Mouse (Mus musculus): Measurements from ENCODE around the gene St3gal2.
"Not testable (repeated sequence)": the region's sequence is repeated elsewhere in the genome, so short reads cannot be mapped to it uniquely, and the experiment has no call there.

The St3gal2 gene

GRCm38 (mm10) chr8:110944276-110944876, 24.7 kb downstream of the St3gal2 start:
- no peak for DNase-seq (ENCODE audit: low spot score in 2 of 2)

GRCm38 (mm10) chr8:110945716-110946115, 26.0 kb downstream of the St3gal2 start:
- no peak for DNase-seq (ENCODE audit: low spot score in 2 of 2)

GRCm38 (mm10) chr8:110950065-110950484, 30.4 kb downstream of the St3gal2 start:
- no peak for DNase-seq (ENCODE audit: low spot score in 2 of 2)

- no peak for DNase-seq (ENCODE audit: low spot score in 2 of 2)
These were observed 35.1 kb downstream of the St3gal2 start for GRCm38 (mm10) chr8:110954776-110955175.

- no peak for DNase-seq (ENCODE audit: low spot score in 2 of 2)
These were observed 37.1 kb downstream of the St3gal2 start for GRCm38 (mm10) chr8:110956619-110957450.

GRCm38 (mm10) chr8:110957471-110957870, 37.7 kb downstream of the St3gal2 start:
- no peak for DNase-seq (ENCODE audit: low spot score in 2 of 2)

- no peak for DNase-seq (ENCODE audit: low spot score in 2 of 2)
These were observed 38.4 kb downstream of the St3gal2 start for GRCm38 (mm10) chr8:110958135-110958534.

- DNase-seq (ENCODE audit: low spot score in 2 of 2): not testable (repeated sequence)
These were observed 38.8 kb downstream of the St3gal2 start for GRCm38 (mm10) chr8:110958553-110958952.

GRCm38 (mm10) chr8:110959071-110959780, 39.5 kb downstream of the St3gal2 start:
- DNase-seq (ENCODE audit: low spot score in 2 of 2): no peak

- DNase-seq (ENCODE audit: low spot score in 2 of 2): no peak
These were observed 40.2 kb downstream of the St3gal2 start for GRCm38 (mm10) chr8:110959906-110960305.

GRCm38 (mm10) chr8:110963051-110963450, 43.3 kb downstream of the St3gal2 start:
- no peak for DNase-seq (ENCODE audit: low spot score in 2 of 2)

- no peak for DNase-seq (ENCODE audit: low spot score in 2 of 2)
These were observed 44.9 kb downstream of the St3gal2 start for GRCm38 (mm10) chr8:110964666-110965065.

GRCm38 (mm10) chr8:110965594-110965993, 45.9 kb downstream of the St3gal2 start:
- DNase-seq (ENCODE audit: low spot score in 2 of 2): peak; percentile 37 to 68

- no peak for DNase-seq (ENCODE audit: low spot score in 2 of 2)
These were observed 46.9 kb downstream of the St3gal2 start for GRCm38 (mm10) chr8:110966586-110966985.

GRCm38 (mm10) chr8:110967326-110967725, 47.6 kb downstream of the St3gal2 start:
- DNase-seq (ENCODE audit: low spot score in 2 of 2): no peak

GRCm38 (mm10) chr8:110969910-110970770, 50.4 kb downstream of the St3gal2 start:
- DNase-seq (ENCODE audit: low spot score in 2 of 2): peak; percentile 91

GRCm38 (mm10) chr8:110976532-110976931, 56.8 kb downstream of the St3gal2 start:
- not testable (repeated sequence) for DNase-seq (ENCODE audit: low spot score in 2 of 2)

- DNase-seq (ENCODE audit: low spot score in 2 of 2): not testable (repeated sequence)
These were observed 58.3 kb downstream of the St3gal2 start for GRCm38 (mm10) chr8:110977987-110978386.

GRCm38 (mm10) chr8:110981304-110981703, 61.6 kb downstream of the St3gal2 start:
- DNase-seq (ENCODE audit: low spot score in 2 of 2): no peak

GRCm38 (mm10) chr8:110987805-110988744, 68.4 kb downstream of the St3gal2 start:
- no peak for DNase-seq (ENCODE audit: low spot score in 2 of 2)

Measured in frontal cortex, postnatal 10 days (tissue).